Mouse (Mus musculus): ENCODE results near the gene Slc25a11. TPM values are rescaled to one million over a fixed set of nuclear protein-coding genes. Genes with fewer than 3 reads are reported as not detected.

Slc25a11 gene
- polyA plus RNA-seq, 1 experiment: 2.2 TPM

DNA sequence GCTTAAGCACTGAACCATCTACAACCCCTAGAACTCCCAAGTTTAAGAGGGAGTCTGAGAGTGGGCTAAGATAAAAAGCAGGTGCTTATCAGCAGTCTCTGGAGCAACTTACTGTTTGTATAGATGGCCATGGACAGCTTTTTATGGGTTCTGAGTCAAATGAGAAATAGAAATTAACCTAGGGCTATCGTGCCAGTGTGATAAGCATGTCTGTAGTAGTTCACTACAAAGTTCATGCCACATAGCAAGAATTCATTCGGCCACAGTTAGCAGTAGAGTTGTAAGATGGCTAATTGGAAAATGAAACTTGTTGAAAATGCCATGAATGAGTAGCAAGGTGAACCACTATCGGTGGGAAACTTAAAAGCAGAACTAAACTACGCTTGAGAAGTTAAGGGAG lies 1.2 kb upstream of the Slc25a11 start:
- Histone ChIP-seq H3K4me1 (ENCODE audit: control insufficient read depth) (peaks cover 81% of the 10 kb centered on the region), H3K4me3 (replicated peaks) (peak overlapping the region; percentile 74), H3K9me3 (ENCODE audit: control insufficient read depth, low read length) (no peaks in the 10 kb centered on the region), H3K27me3 (ENCODE audit: control insufficient read depth) (no peaks in the 10 kb centered on the region), H3K36me3 (ENCODE audit: control insufficient read depth) (peaks cover 75% of the 10 kb centered on the region)
- TF ChIP-seq TAL1 (IDR thresholded peaks at IDR 0.05; ENCODE audit: low read length) (no peak; the same call in 2 of the 3 replicates), GATA1 (IDR thresholded peaks at IDR 0.05; ENCODE audit: low read length) (peak; percentile 52)

DNA sequence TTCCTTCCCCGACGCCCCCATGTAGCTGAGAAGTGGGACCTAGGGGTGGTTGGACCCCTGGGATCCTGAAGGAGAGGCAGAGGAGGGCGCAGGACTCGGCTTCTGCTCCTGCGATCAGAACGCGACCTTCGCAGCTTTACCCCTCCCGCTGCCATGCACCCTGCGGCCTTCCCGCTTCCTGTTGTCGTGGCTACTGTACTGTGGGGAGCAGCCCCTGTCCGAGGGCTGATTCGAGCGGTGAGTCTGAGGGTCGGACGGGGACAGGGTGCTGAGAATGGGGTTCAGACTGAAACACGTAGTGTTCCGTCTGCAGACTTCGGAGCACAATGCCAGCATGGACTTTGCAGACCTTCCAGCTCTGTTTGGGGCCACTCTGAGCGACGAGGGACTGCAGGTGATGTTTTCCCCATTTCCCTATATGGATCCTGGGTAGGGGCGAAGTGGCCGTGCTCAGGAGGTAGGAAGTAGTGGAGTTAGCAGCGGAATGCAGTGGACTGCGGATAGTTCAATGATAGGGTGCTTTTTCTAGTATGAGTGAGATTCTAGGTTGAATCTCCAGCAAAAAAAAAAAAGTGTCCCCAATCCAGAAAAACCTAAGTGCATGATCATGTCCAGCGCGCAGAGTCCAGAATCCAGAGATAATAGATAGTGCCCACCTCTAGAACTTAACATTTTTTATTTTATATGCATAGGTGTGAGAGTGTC lies 589 bp upstream of the Slc25a11 start:
- peak overlapping the region; percentile 74 for H3K4me3 ChIP-seq (replicated peaks)
- H3K36me3 ChIP-seq (ENCODE audit: control insufficient read depth): peaks cover 73% of the 10 kb centered on the region
- TF ChIP-seq TAL1 (IDR thresholded peaks at IDR 0.05; ENCODE audit: low read length) (no peak), GATA1 (IDR thresholded peaks at IDR 0.05; ENCODE audit: low read length) (no peak)
- H3K9me3 ChIP-seq (ENCODE audit: control insufficient read depth, low read length): no peaks in the 10 kb centered on the region
- no peaks in the 10 kb centered on the region for H3K27me3 ChIP-seq (ENCODE audit: control insufficient read depth)
- peaks cover 75% of the 10 kb centered on the region for H3K4me1 ChIP-seq (ENCODE audit: control insufficient read depth)

DNA sequence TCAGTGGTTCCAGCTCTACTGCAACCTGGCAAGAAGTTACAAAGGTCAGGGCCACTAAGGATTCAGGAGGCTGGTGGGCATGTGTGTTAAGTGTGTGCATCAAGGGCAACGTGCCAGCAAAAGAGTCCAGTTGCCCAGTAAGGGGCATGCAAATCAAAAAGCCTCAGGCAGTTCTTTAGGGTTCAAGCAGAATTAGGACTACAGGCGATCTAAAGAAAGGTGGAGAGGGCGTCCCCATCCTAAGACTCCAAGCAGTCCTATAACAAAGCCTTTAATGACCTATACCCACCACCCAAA lies 1.1 kb downstream of the Slc25a11 start:
- H3K9me3 ChIP-seq (ENCODE audit: control insufficient read depth, low read length): no peaks in the 10 kb centered on the region
- no peak for TF ChIP-seq GATA1 (IDR thresholded peaks at IDR 0.05; ENCODE audit: low read length)
- TF ChIP-seq TAL1 (IDR thresholded peaks at IDR 0.05; ENCODE audit: low read length): no peak
- H3K36me3 ChIP-seq (ENCODE audit: control insufficient read depth): peaks cover 60% of the 10 kb centered on the region
- peak overlapping the region; percentile 74 for H3K4me3 ChIP-seq (replicated peaks)
- peaks cover 64% of the 10 kb centered on the region for H3K4me1 ChIP-seq (ENCODE audit: control insufficient read depth)
- no peaks in the 10 kb centered on the region for H3K27me3 ChIP-seq (ENCODE audit: control insufficient read depth)

DNA sequence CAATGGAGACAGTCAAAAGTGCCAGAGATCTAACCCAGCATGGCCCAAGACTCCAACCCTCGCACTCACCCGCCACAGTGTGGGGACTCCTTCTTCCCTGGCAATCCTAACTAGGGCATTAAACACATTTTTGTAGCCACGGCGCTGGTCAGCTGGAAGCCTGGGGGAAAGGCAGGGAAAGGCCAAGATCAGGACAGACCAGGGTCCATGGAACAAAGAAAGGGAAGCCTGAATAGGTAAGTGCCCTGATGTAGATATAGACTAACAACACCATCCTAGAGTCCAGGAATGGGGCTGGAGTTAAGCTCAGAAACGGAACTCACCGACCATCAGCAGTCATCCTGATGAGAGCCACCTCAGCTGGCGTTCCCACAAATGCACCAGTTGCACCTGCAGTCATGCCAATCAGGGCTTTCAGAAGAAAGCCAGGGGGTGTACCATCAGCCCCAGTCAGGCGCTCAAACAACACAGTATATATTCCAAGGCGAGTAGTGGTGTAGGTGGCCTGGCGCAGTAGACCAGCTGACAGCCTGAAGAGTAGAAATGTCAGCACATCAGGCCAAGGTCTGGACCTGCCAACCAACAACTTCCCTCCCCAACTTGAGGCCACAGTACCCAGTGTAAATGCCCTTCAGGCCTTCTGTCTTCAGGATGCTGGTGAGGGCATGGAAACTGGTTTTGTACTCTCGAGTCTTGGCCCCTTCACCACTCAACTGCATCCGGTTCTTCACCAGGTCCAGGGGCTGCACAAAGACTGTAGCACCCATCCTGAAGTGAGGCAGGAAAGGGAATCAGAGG lies 1.6 kb downstream of the Slc25a11 start:
- Histone ChIP-seq H3K27me3 (ENCODE audit: control insufficient read depth) (no peaks in the 10 kb centered on the region), H3K36me3 (ENCODE audit: control insufficient read depth) (peaks cover 55% of the 10 kb centered on the region), H3K9me3 (ENCODE audit: control insufficient read depth, low read length) (no peaks in the 10 kb centered on the region), H3K4me3 (replicated peaks) (peak overlapping the region; percentile 74), H3K4me1 (ENCODE audit: control insufficient read depth) (peaks cover 63% of the 10 kb centered on the region)
- TF ChIP-seq GATA1 (IDR thresholded peaks at IDR 0.05; ENCODE audit: low read length) (no peak), TAL1 (IDR thresholded peaks at IDR 0.05; ENCODE audit: low read length) (no peak)

DNA sequence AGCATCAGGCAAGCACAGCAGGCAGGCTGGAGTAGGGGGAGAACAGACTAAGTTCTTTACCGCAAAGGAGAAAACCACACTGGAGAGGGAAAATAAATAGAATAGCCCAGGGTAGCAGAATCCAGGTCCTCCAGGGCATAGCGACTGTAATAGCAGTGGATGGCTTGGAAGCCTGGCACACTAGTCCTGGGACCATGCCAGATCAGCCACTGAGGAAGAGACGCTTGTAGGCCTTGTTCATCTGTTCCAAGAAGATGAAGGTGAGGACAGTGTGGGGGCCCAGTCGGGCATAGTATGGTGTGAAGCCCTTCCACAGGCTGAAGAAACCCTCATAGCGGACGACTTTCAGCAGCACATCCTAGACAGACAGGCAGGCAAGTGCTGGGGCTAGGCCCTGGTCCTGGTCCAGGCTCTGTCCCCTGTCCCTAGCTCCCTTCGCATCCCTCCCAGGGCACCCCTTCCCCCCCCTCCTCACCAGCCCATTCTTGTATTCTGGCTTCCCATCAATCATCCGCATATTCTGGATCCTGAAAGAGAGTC lies 2.6 kb downstream of the Slc25a11 start:
- H3K27me3 ChIP-seq (ENCODE audit: control insufficient read depth): no peaks in the 10 kb centered on the region
- H3K36me3 ChIP-seq (ENCODE audit: control insufficient read depth): peaks cover 44% of the 10 kb centered on the region
- no peaks in the 10 kb centered on the region for H3K9me3 ChIP-seq (ENCODE audit: control insufficient read depth, low read length)
- peaks cover 63% of the 10 kb centered on the region for H3K4me1 ChIP-seq (ENCODE audit: control insufficient read depth)
- TF ChIP-seq GATA1 (IDR thresholded peaks at IDR 0.05; ENCODE audit: low read length) (no peak), TAL1 (IDR thresholded peaks at IDR 0.05; ENCODE audit: low read length) (no peak)
- H3K4me3 ChIP-seq (replicated peaks): no peak overlapping the region

DNA sequence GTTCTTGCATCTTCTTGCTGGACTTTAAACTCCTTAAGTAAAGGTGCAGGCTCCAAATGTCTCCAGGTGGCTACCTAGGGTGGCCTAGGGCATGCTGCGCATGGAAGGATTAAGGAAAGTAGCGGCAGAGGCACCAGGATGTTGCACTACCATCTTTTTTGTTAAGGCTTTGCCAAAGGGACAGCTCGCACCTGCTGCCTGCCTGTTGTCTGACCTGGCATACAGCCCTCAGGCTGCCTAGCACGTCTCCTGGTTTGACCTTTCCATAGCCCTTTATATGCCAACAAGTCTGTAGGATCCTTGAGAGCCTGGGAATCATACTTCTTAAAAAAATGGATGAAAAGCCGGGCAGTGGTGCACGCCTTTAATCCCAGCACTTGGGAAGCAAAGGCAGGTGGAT lies 4.2 kb downstream of the Slc25a11 start:
- Histone ChIP-seq H3K27me3 (ENCODE audit: control insufficient read depth) (no peaks in the 10 kb centered on the region), H3K4me1 (ENCODE audit: control insufficient read depth) (peaks cover 64% of the 10 kb centered on the region), H3K36me3 (ENCODE audit: control insufficient read depth) (peaks cover 30% of the 10 kb centered on the region), H3K9me3 (ENCODE audit: control insufficient read depth, low read length) (no peaks in the 10 kb centered on the region), H3K4me3 (replicated peaks) (no peak overlapping the region)
- TF ChIP-seq GATA1 (IDR thresholded peaks at IDR 0.05; ENCODE audit: low read length): no peak
- no peak for TF ChIP-seq TAL1 (IDR thresholded peaks at IDR 0.05; ENCODE audit: low read length)

DNA sequence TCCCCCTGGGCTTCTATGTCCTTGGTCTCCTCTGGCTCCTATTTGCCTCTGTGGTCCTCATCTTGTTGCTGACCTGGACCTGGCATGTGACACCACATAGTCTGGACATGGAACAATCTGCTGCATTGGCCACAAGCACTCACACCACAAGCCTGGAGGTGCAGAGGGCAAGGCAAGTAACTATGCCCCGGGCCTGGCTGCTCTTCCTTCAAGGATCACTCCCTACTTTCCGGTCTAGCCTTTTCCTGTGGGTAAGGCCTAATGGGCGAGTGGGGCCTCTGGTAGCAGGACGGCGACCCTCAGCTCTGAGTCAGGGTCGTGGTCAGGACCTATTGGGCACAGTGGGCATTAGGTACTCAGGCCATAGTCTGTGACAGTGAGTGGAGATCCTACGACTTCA lies 6.0 kb downstream of the Slc25a11 start:
- no peaks in the 10 kb centered on the region for H3K27me3 ChIP-seq (ENCODE audit: control insufficient read depth)
- H3K36me3 ChIP-seq (ENCODE audit: control insufficient read depth): peaks cover 26% of the 10 kb centered on the region
- TF ChIP-seq GATA1 (IDR thresholded peaks at IDR 0.05; ENCODE audit: low read length): no peak
- no peak overlapping the region for H3K4me3 ChIP-seq (replicated peaks)
- H3K9me3 ChIP-seq (ENCODE audit: control insufficient read depth, low read length): no peaks in the 10 kb centered on the region
- H3K4me1 ChIP-seq (ENCODE audit: control insufficient read depth): peaks cover 68% of the 10 kb centered on the region

DNA sequence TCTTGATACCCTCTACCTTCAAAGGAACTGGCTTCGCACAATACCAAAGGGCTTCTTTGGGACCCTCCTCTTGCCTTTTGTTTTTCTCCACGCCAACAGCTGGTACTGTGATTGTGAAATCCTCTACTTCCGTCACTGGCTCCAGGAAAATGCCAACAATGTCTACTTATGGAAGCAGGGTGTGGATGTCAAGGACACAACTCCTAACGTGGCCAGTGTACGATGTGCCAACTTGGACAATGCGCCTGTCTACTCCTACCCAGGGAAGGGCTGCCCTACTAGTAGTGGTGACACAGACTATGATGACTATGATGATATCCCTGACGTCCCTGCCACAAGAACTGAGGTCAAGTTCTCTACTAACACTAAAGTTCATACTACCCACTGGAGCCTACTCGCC lies 7.3 kb downstream of the Slc25a11 start:
- Histone ChIP-seq H3K9me3 (ENCODE audit: control insufficient read depth, low read length) (no peaks in the 10 kb centered on the region), H3K27me3 (ENCODE audit: control insufficient read depth) (no peaks in the 10 kb centered on the region), H3K36me3 (ENCODE audit: control insufficient read depth) (peaks cover 15% of the 10 kb centered on the region), H3K4me3 (replicated peaks) (no peak overlapping the region), H3K4me1 (ENCODE audit: control insufficient read depth) (peaks cover 55% of the 10 kb centered on the region)
- TF ChIP-seq TAL1 (IDR thresholded peaks at IDR 0.05; ENCODE audit: low read length) (no peak), GATA1 (IDR thresholded peaks at IDR 0.05; ENCODE audit: low read length) (no peak)

DNA sequence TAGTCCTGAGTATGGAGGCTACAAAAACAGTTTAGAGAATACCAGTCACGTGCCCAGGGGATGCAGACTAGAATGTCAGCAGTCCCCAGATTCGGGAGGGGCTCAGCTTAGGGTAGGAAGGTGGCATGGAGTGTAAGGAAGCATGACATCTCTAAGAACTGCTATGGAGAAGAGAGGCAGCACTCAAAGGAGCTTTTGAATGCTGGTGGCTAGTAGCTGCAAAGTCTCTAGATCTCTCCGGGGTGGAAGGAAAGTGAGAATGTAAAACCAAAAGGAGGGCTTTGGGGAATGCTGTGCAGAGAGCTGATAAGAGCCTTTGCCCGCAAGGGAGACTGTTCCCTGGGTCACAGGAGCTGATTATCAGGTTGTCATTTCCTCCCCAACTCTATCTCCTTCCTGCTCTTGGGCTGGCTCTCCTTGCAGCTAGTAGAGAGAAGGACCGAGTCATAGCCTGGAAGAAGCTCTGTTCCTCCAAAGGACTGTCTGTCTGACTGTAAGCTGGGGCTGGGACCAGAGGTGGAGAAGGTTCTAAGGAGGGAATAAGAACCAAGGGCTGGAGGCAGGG lies 8.5 kb downstream of the Slc25a11 start, which contains the start of gene Gp1ba:
Gene Gp1ba (plus strand): TSS at position 409 of the 565 bp plus-strand sequence.
- Histone ChIP-seq H3K36me3 (ENCODE audit: control insufficient read depth) (peaks cover 5% of the 10 kb centered on the region), H3K4me1 (ENCODE audit: control insufficient read depth) (peaks cover 52% of the 10 kb centered on the region), H3K4me3 (replicated peaks) (peak within 1 kb of the TSS; percentile 41), H3K9me3 (ENCODE audit: control insufficient read depth, low read length) (no peaks in the 10 kb centered on the region), H3K27me3 (ENCODE audit: control insufficient read depth) (no peaks in the 10 kb centered on the region)
- TF ChIP-seq GATA1 (IDR thresholded peaks at IDR 0.05; ENCODE audit: low read length): peak; percentile 28; the same call in 1 of the 2 replicates
- no peak for TF ChIP-seq TAL1 (IDR thresholded peaks at IDR 0.05; ENCODE audit: low read length)
